Mouse (Mus musculus) bone marrow macrophage, adult 2 months (primary cell): ENCODE data around the gene Duox2.

ENCODE experiments used
- CTCF ChIP-seq: IDR thresholded peaks from 2 replicates; pipeline ENCODE4 v1.5.1; 2012; ENCODE audit warnings: low read depth, mild to moderate bottlenecking, low read length, moderate library complexity
- POLR2A ChIP-seq: IDR thresholded peaks from 2 replicates; pipeline ENCODE4 v1.6.1; 2012; ENCODE audit warnings: mild to moderate bottlenecking, low read depth, low read length, borderline replicate concordance

DNA sequence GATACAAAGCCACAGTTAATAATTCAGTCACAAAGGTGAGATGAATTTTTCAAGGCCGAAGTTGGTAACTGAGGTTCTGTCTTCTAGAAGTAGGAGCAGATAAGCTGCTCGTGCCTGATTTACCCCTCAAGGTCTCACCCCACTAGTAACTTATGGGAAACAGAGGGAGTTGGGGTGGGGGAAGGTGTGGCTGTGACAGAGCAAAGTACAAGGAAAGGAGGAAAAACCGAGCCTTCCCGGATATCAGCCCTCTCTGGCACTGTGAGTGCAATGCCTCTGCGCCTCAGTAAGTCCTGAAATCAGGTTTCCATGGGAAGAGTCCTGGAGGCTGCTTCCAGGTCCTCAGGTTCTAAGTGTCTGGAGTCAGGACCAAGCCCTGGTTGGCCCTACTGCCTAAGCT, 37.5 kb downstream of the Duox2 start:
- TF ChIP-seq CTCF (no peak), POLR2A (no peak)
